Mouse (Mus musculus): ENCODE data around the gene Tab1.

Tab1 gene

GRCm38 (mm10) chr15:80140878-80141277, 8.0 kb downstream of the Tab1 start:
- no peak for DNase-seq

GRCm38 (mm10) chr15:80142130-80142529, 9.2 kb downstream of the Tab1 start:
- no peak for DNase-seq

DNA sequence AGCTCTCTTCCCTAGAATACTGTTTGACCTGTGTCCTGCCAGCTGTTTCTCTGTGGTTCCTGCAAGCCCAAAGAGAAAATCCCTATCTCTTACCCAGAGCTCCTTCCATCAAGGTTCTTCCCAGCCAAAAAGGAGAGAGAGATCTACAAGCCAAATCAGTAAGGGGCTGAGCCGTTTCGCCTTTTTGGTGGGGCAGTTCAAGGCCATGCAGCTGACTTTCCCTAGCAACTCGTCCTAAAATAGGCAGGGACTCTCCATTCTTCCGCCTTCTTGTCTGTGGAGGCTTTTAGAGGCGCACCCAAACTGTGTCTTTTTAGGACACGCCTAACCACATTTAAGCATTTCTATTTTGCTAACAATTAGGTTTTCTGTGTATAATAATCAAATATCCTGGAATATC, 10.8 kb downstream of the Tab1 start:
- no peak for DNase-seq

DNA sequence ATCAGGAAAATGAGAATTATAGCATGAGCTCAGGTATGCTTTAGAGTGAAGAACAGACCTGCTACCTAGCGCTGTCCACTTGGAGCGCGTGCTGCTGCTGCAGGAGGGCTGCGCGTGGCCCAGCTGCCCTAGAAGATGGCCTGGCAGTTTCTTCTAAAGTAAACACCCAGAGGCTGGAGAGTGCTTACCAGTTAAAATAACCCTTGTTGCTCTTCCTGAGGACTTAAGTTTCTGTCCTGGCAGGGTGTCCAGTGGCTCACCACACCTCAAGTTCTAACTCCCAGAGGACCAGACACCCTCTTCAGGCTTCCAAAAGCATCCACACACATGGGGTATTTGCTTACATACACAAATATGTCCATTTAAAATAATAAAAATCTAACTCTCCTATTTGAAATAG, 12.5 kb downstream of the Tab1 start:
- DNase-seq, result no peak

- DNase-seq, result no peak
Observed at GRCm38 (mm10) chr15:80146153-80146552, 13.2 kb downstream of the Tab1 start.

- DNase-seq, result no peak
Observed at GRCm38 (mm10) chr15:80147090-80147489, 14.2 kb downstream of the Tab1 start.

GRCm38 (mm10) chr15:80147511-80147910, 14.6 kb downstream of the Tab1 start:
- no peak for DNase-seq

GRCm38 (mm10) chr15:80148565-80148964, 15.6 kb downstream of the Tab1 start:
- no peak for DNase-seq

DNA sequence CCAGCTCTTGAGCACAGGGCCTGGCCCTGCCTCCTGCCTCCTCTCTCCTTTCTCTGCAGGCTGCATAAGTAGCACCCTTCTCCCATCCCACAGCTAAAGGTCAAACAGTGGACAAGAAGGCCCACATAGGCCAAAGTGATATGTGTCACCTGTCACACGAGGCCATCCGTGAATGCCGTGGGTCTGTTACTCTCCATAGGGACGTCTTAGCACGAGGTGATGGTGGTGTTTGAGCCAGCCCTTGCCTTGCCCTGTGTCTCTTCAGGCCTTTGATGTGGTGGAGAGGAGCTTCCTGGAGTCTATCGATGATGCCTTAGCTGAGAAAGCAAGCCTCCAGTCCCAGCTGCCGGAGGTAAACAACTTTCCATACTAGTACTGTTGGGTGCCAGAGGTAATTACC, 16.6 kb downstream of the Tab1 start:
- no peak for DNase-seq

- no peak for DNase-seq
Observed at GRCm38 (mm10) chr15:80152663-80153062, 19.7 kb downstream of the Tab1 start.

DNA sequence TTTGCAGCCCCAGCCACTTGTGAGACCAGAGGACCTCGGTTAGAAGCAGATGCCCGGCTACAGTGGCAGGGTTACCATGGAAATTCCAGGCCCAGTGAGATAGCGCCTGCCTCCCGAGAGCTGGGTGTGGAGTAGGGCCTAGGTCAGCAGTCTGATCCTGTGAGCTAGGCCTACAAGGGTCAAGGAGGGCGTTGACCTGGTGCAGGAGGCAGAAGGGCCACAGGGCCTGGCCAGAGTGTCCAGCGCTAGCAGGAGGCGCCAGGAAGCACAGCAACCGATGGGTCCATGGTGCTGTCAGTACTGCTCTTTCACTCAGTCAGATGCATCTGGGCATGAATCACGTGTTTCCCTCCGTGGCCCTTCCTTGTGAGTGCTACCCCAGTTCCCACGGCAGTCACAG, 20.8 kb downstream of the Tab1 start:
- no peak for DNase-seq

DNA sequence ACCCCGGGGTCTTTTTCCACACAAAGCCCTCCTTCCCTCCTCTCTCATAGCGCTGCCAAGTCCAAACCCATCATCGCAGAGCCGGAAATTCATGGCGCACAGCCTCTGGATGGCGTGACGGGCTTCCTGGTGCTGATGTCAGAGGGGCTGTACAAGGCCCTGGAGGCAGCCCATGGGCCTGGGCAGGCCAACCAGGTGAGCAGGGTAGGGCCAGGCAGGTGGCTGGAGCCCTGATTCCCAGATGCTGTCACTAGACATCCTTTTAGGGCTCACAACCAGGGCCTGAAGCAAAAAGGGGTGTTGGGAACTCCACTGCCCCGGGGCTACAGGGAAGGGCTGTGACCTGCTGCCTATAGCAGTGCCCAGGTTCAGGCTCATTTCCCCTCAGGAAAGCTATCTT, 22.8 kb downstream of the Tab1 start:
- no peak for DNase-seq

- DNase-seq, result no peak
Observed at GRCm38 (mm10) chr15:80157197-80157943, 24.4 kb downstream of the Tab1 start.

DNA sequence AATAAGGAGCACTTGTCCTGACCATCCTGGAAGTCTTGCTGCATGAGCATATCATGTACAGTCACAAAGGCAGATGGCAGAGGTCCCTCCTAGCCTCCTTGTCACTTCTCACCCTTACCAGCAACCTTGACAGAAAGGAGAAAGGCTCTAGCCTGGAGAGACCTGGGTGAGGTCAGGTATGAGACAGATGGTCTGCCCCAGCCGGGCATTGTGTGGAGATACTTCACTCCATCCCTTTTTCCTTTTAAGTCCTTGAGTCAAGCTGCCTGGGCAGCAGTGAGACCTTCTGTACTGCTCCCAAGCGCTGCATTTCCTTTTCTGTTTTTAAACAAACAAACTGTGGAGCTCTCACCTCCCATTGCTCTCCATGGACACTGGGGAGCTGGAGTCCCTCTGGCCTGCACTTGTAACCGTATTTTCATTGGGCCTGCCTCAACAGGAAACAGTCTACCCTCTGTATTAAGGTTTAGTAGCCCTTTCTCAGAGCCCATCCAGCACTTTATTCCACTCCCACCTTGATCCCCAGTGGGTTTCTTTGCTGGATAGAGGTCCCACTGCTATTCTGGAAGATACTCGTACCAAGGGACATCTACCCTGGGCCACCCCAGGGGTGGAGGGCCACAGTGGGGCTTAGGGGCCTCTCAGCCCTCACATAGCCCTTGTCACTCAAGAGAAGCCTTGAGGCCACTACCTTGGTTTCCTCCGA, 25.2 kb downstream of the Tab1 start:
- no peak for DNase-seq

GRCm38 (mm10) chr15:80158707-80159090, 25.8 kb downstream of the Tab1 start:
- DNase-seq, result no peak

GRCm38 (mm10) chr15:80159286-80159901, 26.5 kb downstream of the Tab1 start:
- DNase-seq, result peak; percentile 89 to 91

DNA sequence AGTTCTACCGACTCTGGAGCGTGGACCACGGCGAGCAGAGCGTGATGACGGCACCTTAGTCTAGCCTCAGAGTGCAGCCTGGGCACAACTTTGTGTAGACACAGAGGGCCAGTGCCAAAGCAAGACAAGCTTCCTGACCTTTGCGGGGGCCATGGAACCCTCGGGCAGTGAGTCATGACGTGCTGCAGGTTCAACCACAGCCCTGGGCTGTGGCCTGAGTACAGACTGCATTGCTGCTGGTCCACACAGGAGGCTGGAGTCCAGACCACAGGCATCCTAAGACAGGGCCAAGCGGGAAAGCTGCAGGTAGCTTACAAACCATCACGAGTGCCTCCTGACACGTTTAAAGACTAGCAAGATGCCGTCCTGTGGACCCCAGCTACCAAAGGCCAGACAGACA, 27.3 kb downstream of the Tab1 start:
- DNase-seq, result no peak

DNA sequence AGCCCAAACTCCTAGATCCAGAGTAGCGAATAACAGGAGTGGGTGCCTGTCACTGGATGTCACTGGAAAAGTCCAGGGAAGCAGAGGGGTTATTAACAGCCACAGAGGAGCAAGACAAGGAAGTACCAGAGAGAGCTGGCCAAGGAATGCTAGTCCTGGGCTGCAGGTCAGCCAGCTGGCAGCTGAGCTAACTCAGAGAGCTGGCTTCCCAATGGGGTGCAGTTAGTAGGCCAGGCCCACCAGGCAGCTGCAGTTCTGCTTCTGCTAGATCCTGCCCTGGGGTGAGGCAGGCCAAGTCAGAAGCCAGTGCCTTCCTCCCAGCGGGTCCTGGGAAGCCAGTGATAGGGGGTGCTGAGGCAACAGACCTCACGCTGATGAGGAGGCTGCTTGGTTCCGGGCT, 27.8 kb downstream of the Tab1 start:
- DNase-seq, result no peak

- no peak for DNase-seq
Observed at GRCm38 (mm10) chr15:80161199-80161598, 28.3 kb downstream of the Tab1 start.

DNA sequence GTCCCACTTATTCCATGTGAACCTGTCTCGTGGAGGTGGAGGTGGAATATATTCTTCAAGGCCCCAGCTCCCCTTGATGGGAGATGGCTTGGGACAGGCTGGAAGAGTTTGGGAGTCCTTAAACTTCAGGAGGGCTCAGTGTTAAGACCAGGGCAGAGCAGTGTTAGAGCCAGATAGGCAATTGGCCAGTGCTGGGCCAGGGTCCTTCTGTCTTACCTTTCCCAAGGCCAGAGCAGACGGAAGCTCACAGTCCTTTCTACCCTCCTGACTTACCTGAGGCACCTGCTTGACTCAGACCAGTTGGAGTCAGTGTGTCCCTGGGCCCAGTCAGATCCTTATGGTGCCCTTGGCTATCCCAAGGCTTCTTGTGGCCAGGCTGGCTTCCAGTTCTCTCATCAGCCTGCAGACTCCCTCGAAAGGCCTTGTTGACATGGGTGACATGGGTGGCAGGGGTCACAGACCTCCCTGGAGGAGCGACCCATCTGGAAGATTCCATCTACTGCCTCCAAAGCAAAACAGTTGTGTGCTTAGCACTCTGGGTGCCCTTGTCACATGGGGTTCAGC, 29.6 kb downstream of the Tab1 start:
- DNase-seq, result no peak

DNA sequence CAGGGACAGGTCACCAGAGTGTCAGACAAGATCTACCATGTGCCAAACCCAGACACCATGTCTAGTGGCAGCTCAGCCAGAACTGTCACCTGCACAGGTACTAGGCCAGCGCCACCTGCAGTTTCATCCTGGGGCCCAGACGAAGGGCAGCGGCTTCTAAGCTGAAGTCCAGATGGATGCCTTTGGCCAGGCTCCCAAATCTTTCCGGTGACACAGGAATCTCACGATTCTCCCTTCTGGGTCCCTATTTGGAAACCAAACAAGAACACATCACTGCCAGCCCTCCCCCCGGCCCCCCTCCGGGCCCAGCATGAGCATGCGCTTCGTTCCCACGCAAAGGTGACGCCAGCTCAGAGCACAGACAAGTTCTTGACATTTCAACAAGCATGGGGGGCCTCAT, 30.3 kb downstream of the Tab1 start:
- no peak for DNase-seq

DNA sequence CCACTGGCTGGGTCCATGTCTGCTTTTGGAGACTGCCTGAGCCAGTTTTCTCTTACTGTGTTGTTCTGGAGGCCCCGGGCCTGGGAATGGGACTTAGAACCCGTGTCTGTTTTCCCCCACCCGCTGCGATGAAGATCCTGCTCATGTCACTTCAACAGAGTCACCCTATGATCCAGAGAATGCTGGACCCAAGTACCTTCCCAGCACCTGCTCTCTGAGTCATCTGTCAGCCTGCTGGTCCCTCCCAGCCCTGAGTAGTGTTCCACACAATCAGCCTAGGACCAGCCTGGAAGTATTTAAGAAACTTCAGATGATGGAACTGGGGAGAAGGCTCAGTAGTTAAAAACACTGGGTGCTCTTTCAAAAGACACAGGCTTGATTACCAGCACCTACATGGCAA, 30.8 kb downstream of the Tab1 start:
- no peak for DNase-seq

DNA sequence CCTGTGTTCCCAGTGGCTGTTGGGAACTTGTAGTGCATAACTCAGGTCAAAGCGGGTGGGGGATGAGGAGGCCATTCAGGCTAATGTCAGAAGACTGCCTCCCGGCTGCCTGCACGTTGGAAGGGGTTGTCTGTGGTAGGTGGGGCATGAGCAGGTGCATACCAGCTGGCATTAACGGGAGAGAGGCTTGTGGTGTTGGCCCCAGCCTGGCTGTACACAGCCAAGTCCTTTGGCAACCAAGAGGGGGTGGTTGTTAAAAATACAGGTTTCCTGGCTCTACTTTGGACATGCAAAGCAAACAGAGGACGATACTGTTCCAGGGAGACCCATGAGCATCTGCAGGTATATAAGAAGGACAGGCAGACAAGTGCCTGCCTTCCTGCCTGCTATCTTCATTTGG, 32.5 kb downstream of the Tab1 start:
- DNase-seq, result no peak

GRCm38 (mm10) chr15:80169484-80169883, 36.6 kb downstream of the Tab1 start:
- no peak for DNase-seq

Data from kidney, adult 8-10 months (tissue).